Mouse (Mus musculus): Measurements from ENCODE around the gene 4632433K11Rik. TPM values are rescaled to one million over a fixed set of nuclear protein-coding genes. Genes with fewer than 3 reads are reported as not detected.

Gene 4632433K11Rik
- polyA plus RNA-seq, 1 experiment from 2014 or later: not detected

DNA sequence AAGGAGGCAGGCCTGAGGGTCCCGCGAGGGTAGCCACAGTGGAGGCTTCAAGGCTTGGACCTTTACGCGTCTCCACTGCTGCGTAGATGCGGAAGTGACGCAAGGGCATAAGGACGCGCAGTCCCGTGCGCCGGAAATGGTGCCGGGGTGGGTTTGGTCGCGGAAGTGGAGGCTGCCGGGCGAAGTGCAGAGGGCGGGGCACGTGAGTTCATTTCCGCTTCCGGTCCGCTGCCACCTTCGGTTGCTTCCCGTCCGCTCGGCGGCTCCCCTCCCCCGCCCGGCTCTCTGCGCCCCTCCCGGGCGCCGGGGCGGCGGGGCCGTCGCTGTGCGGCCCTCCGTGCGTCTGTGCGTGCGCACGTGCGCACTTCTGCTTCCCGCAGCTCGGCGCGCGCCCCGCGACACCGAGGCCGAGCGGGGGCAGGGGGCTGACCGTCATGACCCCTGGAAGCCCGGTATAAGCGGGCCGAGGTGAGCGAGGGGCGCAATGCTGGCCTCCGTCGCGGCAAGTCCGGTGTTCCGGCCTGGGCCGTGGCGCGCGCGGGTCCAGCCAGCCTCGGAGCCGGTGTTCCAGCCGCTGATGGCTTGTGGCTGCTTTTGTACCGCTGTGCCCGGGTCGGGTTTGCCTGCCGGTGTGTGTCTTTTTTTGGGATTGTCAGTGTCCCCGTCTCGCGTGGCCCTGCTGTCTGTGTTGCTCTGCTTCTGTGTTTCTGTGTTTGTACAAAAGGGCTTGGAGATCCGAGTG lies 46.3 kb downstream of the 4632433K11Rik start, which contains the start of gene Epn1:
Gene Epn1 (plus strand): TSS at position 226 of the 742 bp plus-strand sequence.
- Histone ChIP-seq H3K9ac (ENCODE audit: low read depth, low read length) (peak within 1 kb of the TSS; percentile 98), H3K4me1 (replicated peaks; ENCODE audit: control insufficient read depth, insufficient read depth, low read length) (no peaks in the 10 kb centered on the region), H3K9me3 (ENCODE audit: control insufficient read depth) (no peaks in the 10 kb centered on the region), H3K27me3 (replicated peaks; ENCODE audit: control insufficient read depth, insufficient read depth, low read length) (no peaks in the 10 kb centered on the region), H3K27ac (ENCODE audit: low read depth, low read length) (peak within 1 kb of the TSS; percentile 99), H3K4me2 (replicated peaks; ENCODE audit: low read depth) (peak within 1 kb of the TSS; percentile 75), H3K4me3 (ENCODE audit: low read depth, low read length) (peak within 1 kb of the TSS; percentile 95), H3K36me3 (ENCODE audit: control insufficient read depth, insufficient read depth) (peaks cover 33% of the 10 kb centered on the region)
- under 1% methylated on average over 68 of the region's 81 CpGs for WGBS
- no peak for TF ChIP-seq CTCF (IDR thresholded peaks at IDR 0.05; ENCODE audit: low read depth)
- peak; percentile 86 for ATAC-seq

DNA sequence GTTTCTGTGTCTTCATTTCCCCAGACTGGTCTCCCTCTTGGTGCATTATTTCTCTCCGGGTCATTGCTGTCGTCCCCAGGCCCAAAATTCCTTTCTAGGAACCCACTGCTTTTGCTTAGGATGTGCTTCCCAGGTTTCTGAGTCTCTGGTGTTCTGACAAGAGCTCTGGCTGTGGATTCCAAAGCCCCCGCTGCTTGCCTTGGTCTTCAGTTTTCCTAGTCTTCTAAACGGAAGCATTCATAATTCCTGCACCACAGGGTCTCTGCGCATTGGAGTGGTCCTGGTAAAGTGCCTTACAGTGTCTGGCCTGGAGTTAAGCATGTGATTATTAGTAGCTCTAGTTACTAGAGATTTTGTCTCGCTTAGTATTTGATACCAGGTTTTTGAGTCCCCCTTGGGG lies 46.9 kb downstream of the 4632433K11Rik start:
- Histone ChIP-seq H3K36me3 (ENCODE audit: control insufficient read depth, insufficient read depth) (peaks cover 35% of the 10 kb centered on the region), H3K4me1 (replicated peaks; ENCODE audit: control insufficient read depth, insufficient read depth, low read length) (no peaks in the 10 kb centered on the region), H3K9ac (ENCODE audit: low read depth, low read length) (peak overlapping the region; percentile 98), H3K4me3 (ENCODE audit: low read depth, low read length) (peak overlapping the region; percentile 95), H3K9me3 (ENCODE audit: control insufficient read depth) (no peaks in the 10 kb centered on the region), H3K4me2 (replicated peaks; ENCODE audit: low read depth) (peak overlapping the region; percentile 75), H3K27ac (ENCODE audit: low read depth, low read length) (peak overlapping the region; percentile 99), H3K27me3 (replicated peaks; ENCODE audit: control insufficient read depth, insufficient read depth, low read length) (no peaks in the 10 kb centered on the region)
- ATAC-seq: no peak
- 6% methylated on average over 6 of the region's 6 CpGs for WGBS
- no peak for TF ChIP-seq CTCF (IDR thresholded peaks at IDR 0.05; ENCODE audit: low read depth)

- peak; percentile 29 for TF ChIP-seq CTCF (IDR thresholded peaks at IDR 0.05; ENCODE audit: low read depth)
- 31% methylated on average over 6 of the region's 6 CpGs for WGBS
- peak overlapping the region; percentile 98 for H3K9ac ChIP-seq (ENCODE audit: low read depth, low read length)
- H3K36me3 ChIP-seq (ENCODE audit: control insufficient read depth, insufficient read depth): peaks cover 32% of the 10 kb centered on the region
- ATAC-seq: no peak
- H3K27me3 ChIP-seq (replicated peaks; ENCODE audit: control insufficient read depth, insufficient read depth, low read length): no peaks in the 10 kb centered on the region
- H3K27ac ChIP-seq (ENCODE audit: low read depth, low read length): peak overlapping the region; percentile 99
- H3K4me2 ChIP-seq (replicated peaks; ENCODE audit: low read depth): peak overlapping the region; percentile 75
- H3K9me3 ChIP-seq (ENCODE audit: control insufficient read depth): no peaks in the 10 kb centered on the region
- H3K4me1 ChIP-seq (replicated peaks; ENCODE audit: control insufficient read depth, insufficient read depth, low read length): no peaks in the 10 kb centered on the region
- H3K4me3 ChIP-seq (ENCODE audit: low read depth, low read length): peak overlapping the region; percentile 95
Measured at GRCm38 (mm10) chr7:5081241-5081640, 47.3 kb downstream of the 4632433K11Rik start.

DNA sequence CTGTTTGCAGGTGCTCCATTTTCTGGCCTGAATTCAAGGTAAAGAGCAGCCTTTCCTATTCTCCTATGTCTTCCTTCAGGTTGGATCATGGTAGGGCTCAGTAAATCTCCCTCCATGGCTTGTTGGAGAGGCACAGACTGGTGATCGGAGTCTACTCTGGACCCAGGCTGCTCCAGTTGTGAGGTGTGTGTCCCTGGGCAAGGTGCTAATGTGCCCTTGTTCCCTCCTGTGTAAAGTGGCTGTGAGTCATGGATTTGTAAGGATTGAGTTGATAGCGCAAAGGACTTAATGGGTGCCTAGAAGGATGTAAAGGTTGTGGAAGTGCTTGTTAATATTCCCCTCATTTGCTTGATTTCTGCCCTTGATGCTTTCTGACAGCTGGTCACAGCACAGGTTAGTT lies 48.0 kb downstream of the 4632433K11Rik start:
- TF ChIP-seq CTCF (IDR thresholded peaks at IDR 0.05; ENCODE audit: low read depth): no peak
- Histone ChIP-seq H3K36me3 (ENCODE audit: control insufficient read depth, insufficient read depth) (peaks cover 25% of the 10 kb centered on the region), H3K4me2 (replicated peaks; ENCODE audit: low read depth) (peak overlapping the region; percentile 75), H3K4me1 (replicated peaks; ENCODE audit: control insufficient read depth, insufficient read depth, low read length) (peaks cover 2% of the 10 kb centered on the region; the same call in 1 of the 2 replicates), H3K9ac (ENCODE audit: low read depth, low read length) (peak overlapping the region; percentile 98; the same call in 1 of the 2 replicates), H3K27me3 (replicated peaks; ENCODE audit: control insufficient read depth, insufficient read depth, low read length) (no peaks in the 10 kb centered on the region), H3K27ac (ENCODE audit: low read depth, low read length) (peak overlapping the region; percentile 99), H3K9me3 (ENCODE audit: control insufficient read depth) (no peaks in the 10 kb centered on the region), H3K4me3 (ENCODE audit: low read depth, low read length) (peak overlapping the region; percentile 95; the same call in 1 of the 2 replicates)
- peak; percentile 44 for ATAC-seq
- WGBS: 57% methylated on average over 2 of the region's 2 CpGs

DNA sequence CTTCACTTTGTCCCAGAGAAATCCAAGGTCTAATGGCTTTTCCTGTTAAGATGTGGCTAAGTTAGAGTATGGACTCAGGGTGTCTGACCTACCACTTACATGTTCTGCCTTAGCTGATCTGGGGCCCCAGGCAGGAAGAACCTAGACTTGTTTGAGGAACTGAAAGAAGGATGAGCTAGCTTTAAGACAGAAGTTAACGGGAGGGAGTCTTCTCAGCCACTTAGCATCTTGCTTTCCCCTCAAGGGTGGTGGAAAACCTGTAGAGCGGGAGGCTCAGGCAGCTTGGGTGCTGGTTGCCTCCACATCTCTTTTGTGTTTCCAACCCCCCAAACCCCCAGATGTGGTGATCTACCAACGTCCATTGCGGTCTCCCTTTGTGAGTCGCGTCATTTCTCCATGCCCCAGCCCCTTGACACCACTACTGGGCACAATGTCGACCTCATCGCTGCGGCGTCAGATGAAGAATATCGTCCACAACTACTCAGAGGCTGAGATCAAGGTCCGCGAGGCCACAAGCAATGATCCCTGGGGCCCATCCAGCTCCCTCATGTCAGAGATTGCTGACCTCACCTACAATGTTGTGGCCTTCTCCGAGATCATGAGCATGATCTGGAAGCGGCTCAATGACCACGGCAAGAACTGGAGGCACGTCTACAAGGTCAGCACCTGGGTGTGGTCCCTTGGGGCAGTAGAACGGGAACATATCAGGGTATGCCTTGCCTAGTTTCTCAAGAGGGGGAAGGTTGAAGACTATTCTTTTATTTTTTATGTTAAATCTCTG lies 49.6 kb downstream of the 4632433K11Rik start:
- Histone ChIP-seq H3K9me3 (ENCODE audit: control insufficient read depth) (no peaks in the 10 kb centered on the region), H3K4me3 (ENCODE audit: low read depth, low read length) (no peak overlapping the region), H3K4me1 (replicated peaks; ENCODE audit: control insufficient read depth, insufficient read depth, low read length) (peaks cover 5% of the 10 kb centered on the region; the same call in 1 of the 2 replicates), H3K27me3 (replicated peaks; ENCODE audit: control insufficient read depth, insufficient read depth, low read length) (no peaks in the 10 kb centered on the region), H3K27ac (ENCODE audit: low read depth, low read length) (peak overlapping the region; percentile 99), H3K4me2 (replicated peaks; ENCODE audit: low read depth) (peak overlapping the region; percentile 39), H3K36me3 (ENCODE audit: control insufficient read depth, insufficient read depth) (peaks cover 12% of the 10 kb centered on the region), H3K9ac (ENCODE audit: low read depth, low read length) (0 out of 2 replicates have a peak overlapping the region, but pooled peaks have one; percentile 13)
- peak; percentile 58 for ATAC-seq
- no peak for TF ChIP-seq CTCF (IDR thresholded peaks at IDR 0.05; ENCODE audit: low read depth)
- WGBS: 63% methylated on average over 18 of the region's 18 CpGs

Other genes with a start within 250 kb of the 4632433K11Rik start
- 74.3 and 75.5 TPM in 2 replicates for gene Tmem238, start 244.5 kb upstream of the 4632433K11Rik start, polyA plus RNA-seq (2015; fragmentation: Nextera tagmentation; extraction: Ambion mirVana)
- 419 and 467 TPM in 2 replicates for gene Rpl28, start 241.2 kb upstream of the 4632433K11Rik start, polyA plus RNA-seq (2015; fragmentation: Nextera tagmentation; extraction: Ambion mirVana)
- gene Ube2s, start 221.5 kb upstream of the 4632433K11Rik start, polyA plus RNA-seq (2015; fragmentation: Nextera tagmentation; extraction: Ambion mirVana): 116 and 126 TPM in 2 replicates
- 0.07 and 0.09 TPM in 2 replicates for gene Shisa7, start 189.4 kb upstream of the 4632433K11Rik start, polyA plus RNA-seq (2015; fragmentation: Nextera tagmentation; extraction: Ambion mirVana)
- 12.5 and 15.5 TPM in 2 replicates for gene Isoc2b, start 163.9 kb upstream of the 4632433K11Rik start, polyA plus RNA-seq (2015; fragmentation: Nextera tagmentation; extraction: Ambion mirVana)
- 1.3 and 1.6 TPM in 2 replicates for gene Isoc2a, start 157.0 kb upstream of the 4632433K11Rik start, polyA plus RNA-seq (2015; fragmentation: Nextera tagmentation; extraction: Ambion mirVana)
- gene Gm36210, start 127.6 kb upstream of the 4632433K11Rik start, polyA plus RNA-seq (2015; fragmentation: Nextera tagmentation; extraction: Ambion mirVana): not detected in 2 replicates
- gene Zfp628, start 118.9 kb upstream of the 4632433K11Rik start, polyA plus RNA-seq (2015; fragmentation: Nextera tagmentation; extraction: Ambion mirVana): 2.9 TPM in 2 replicates
- 1.5 and 1.9 TPM in 2 replicates for gene Nat14, start 112.1 kb upstream of the 4632433K11Rik start, polyA plus RNA-seq (2015; fragmentation: Nextera tagmentation; extraction: Ambion mirVana)
- gene Ssc5d, start 108.3 kb upstream of the 4632433K11Rik start, polyA plus RNA-seq (2015; fragmentation: Nextera tagmentation; extraction: Ambion mirVana): 2.3 and 2.6 TPM in 2 replicates
- gene Sbk2, start 69.7 kb upstream of the 4632433K11Rik start, polyA plus RNA-seq (2015; fragmentation: Nextera tagmentation; extraction: Ambion mirVana): 0.47 and 0.76 TPM in 2 replicates
- not detected in 2 replicates for gene Sbk3, start 63.0 kb upstream of the 4632433K11Rik start, polyA plus RNA-seq (2015; fragmentation: Nextera tagmentation; extraction: Ambion mirVana)
- gene Zfp579, start 38.0 kb upstream of the 4632433K11Rik start, polyA plus RNA-seq (2015; fragmentation: Nextera tagmentation; extraction: Ambion mirVana): 10.5 and 12.9 TPM in 2 replicates
- gene Zfp524, start 19.7 kb upstream of the 4632433K11Rik start, polyA plus RNA-seq (2015; fragmentation: Nextera tagmentation; extraction: Ambion mirVana): 21.9 and 22.6 TPM in 2 replicates
- gene Fiz1, start 19.4 kb upstream of the 4632433K11Rik start, polyA plus RNA-seq (2015; fragmentation: Nextera tagmentation; extraction: Ambion mirVana): 15.5 and 16.1 TPM in 2 replicates
- 4.4 and 4.7 TPM in 2 replicates for gene Gm44973, start 18.6 kb upstream of the 4632433K11Rik start, polyA plus RNA-seq (2015; fragmentation: Nextera tagmentation; extraction: Ambion mirVana)
- 2.3 and 2.6 TPM in 2 replicates for gene Zfp865, start 13.7 kb upstream of the 4632433K11Rik start, polyA plus RNA-seq (2015; fragmentation: Nextera tagmentation; extraction: Ambion mirVana)
- 8.3 and 8.8 TPM in 2 replicates for gene Ccdc106, start 13.6 kb upstream of the 4632433K11Rik start, polyA plus RNA-seq (2015; fragmentation: Nextera tagmentation; extraction: Ambion mirVana)
- 6.4 and 6.5 TPM in 2 replicates for gene Zfp784, start 4.3 kb downstream of the 4632433K11Rik start, polyA plus RNA-seq (2015; fragmentation: Nextera tagmentation; extraction: Ambion mirVana)
- 15.8 and 16.9 TPM in 2 replicates for gene Zfp580, start 17.4 kb downstream of the 4632433K11Rik start, polyA plus RNA-seq (2015; fragmentation: Nextera tagmentation; extraction: Ambion mirVana)
- gene U2af2, start 28.0 kb downstream of the 4632433K11Rik start, polyA plus RNA-seq (2015; fragmentation: Nextera tagmentation; extraction: Ambion mirVana): 48.3 and 51.4 TPM in 2 replicates
- 98.0 and 106 TPM in 2 replicates for gene Epn1, start 46.1 kb downstream of the 4632433K11Rik start, polyA plus RNA-seq (2015; fragmentation: Nextera tagmentation; extraction: Ambion mirVana)
- gene Rfpl4, start 82.8 kb downstream of the 4632433K11Rik start, polyA plus RNA-seq (2015; fragmentation: Nextera tagmentation; extraction: Ambion mirVana): not detected in 2 replicates
- gene Rasl2-9, start 91.8 kb downstream of the 4632433K11Rik start, polyA plus RNA-seq (2015; fragmentation: Nextera tagmentation; extraction: Ambion mirVana): 1.6 and 2.3 TPM in 2 replicates
- not detected in 2 replicates for gene Vmn1r55, start 115.6 kb downstream of the 4632433K11Rik start, polyA plus RNA-seq (2015; fragmentation: Nextera tagmentation; extraction: Ambion mirVana)
- not detected in 2 replicates for gene Vmn1r56, start 162.6 kb downstream of the 4632433K11Rik start, polyA plus RNA-seq (2015; fragmentation: Nextera tagmentation; extraction: Ambion mirVana)
- gene Vmn1r57, start 184.4 kb downstream of the 4632433K11Rik start, polyA plus RNA-seq (2015; fragmentation: Nextera tagmentation; extraction: Ambion mirVana): not detected in 2 replicates